Mouse (Mus musculus): ENCODE measurements around the gene Bcar3.

Bcar3 gene

DNA sequence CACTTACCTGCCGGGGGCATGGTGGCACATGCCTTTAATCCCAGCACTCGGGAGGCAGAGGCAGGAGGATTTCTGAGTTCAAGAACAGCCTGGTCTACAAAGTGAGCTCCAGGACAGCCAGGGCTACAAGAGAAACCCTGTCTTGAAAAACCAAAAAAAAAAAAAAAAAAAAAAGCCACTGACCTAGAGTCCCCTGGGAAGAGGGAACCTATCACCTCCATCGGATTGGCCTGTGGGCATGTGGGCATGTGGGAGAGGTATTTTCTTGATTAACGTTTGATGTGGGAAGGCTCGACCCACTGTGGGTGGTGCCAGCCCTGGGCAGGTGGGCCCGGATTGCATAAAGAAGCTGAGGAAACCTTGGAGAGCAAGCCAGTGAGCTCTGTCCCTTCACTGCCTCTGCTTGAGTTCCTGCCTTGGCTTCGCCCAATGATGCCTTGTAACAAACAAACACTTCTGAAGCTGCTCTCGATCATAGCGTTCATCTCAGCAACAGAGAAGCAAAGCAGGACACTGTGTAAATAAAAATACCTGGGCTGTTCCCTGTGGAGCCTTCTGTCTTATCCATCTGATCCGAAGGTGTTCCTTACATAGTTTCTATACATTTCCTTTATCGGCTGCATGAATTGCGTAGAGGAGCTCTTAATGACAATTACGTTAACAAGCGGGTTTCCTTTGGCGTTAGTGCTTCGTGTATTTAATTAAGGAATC lies 124.8 kb downstream of the Bcar3 start:
- DNase-seq (ENCODE audit: low spot score in 2 of 2): no peak

DNA sequence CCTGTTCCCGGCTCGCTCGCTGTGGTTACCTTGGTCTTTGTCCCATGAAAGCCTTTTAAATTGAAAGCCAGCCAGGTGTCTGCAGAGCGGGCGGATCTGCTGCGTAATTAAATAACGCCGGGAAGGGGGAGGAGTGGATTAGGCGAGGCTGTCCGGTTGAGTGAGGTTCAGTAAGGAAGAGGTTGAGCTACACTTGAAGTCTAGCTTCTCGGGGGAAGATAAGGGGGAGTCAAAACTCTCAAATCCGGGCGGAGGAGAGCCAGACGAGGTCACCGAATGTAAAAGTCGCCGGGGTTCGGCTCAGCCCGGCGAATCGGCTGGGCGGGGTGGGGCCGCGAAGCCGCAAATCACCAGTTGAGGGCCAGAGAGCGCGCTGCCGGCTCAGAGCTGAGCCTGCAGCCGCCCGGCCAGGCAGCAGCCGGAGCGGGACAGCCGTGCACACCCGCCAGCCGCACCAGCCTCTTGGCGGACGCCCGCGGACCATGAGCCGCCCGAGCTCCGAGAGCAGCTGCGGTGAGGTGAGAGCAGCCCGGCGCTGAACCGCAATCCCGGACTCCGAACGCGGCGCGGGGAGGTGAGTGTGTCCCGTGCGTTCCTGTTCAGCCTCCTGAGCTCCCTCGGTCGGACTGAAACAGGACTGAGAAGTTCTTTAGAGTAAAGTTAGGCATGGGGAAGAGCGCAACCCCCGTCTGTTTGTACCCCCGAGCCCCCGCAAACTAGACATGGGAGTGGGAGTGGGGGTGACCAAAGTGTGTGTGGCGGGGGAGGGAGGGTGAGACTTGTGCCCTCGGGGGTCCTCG lies 125.9 kb downstream of the Bcar3 start:
- DNase-seq (ENCODE audit: low spot score in 2 of 2): peak; percentile 65 to 81

GRCm38 (mm10) chr3:122420410-122420774 lies 126.5 kb downstream of the Bcar3 start:
- no peak for DNase-seq (ENCODE audit: low spot score in 2 of 2)

- DNase-seq (ENCODE audit: low spot score in 2 of 2): no peak
Observed at GRCm38 (mm10) chr3:122421042-122421702, 127.2 kb downstream of the Bcar3 start.

DNA sequence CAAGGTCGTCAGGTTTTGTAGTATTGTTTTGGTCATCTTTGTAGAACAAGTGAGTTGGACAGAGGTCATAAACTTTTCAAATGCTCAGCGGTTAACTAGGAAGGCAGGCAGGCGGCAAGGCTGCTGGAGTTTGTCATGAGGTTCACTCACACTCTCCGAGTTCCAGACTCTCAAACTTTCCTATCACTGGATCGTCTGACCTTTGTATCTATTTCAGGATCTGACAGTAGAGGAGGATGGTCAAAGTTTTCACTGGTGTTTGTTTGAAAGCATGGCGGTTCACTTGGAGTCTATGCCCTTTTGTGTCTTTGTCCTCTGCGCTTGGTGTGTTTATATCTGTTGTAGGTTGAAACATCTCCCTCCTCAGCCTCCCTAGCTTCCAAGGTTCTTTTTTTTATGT lies 127.9 kb downstream of the Bcar3 start:
- no peak for DNase-seq (ENCODE audit: low spot score in 2 of 2)

- DNase-seq (ENCODE audit: low spot score in 2 of 2): no peak
Observed at GRCm38 (mm10) chr3:122422276-122422675, 128.3 kb downstream of the Bcar3 start.

DNA sequence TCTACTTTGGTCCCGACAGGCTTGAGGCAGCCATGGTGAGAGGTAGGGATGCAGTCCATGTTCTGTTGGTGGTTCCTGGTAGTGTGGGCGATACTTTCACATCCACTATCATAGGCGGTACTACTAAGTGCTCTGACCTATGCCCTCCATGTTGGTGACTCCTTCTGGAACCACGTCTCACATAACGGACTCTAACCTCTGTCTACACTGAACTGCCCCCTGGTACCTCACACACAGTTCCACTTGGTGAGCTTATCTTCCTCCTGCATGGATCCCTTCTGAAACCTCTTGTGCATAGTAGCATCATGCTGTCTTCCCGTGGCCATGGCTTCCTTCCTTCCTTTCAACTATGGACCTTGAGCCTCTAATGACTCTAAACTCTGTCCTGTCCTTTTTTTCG lies 129.7 kb downstream of the Bcar3 start:
- DNase-seq (ENCODE audit: low spot score in 2 of 2): no peak

GRCm38 (mm10) chr3:122428325-122428821 lies 134.4 kb downstream of the Bcar3 start:
- DNase-seq (ENCODE audit: low spot score in 2 of 2): no peak

DNA sequence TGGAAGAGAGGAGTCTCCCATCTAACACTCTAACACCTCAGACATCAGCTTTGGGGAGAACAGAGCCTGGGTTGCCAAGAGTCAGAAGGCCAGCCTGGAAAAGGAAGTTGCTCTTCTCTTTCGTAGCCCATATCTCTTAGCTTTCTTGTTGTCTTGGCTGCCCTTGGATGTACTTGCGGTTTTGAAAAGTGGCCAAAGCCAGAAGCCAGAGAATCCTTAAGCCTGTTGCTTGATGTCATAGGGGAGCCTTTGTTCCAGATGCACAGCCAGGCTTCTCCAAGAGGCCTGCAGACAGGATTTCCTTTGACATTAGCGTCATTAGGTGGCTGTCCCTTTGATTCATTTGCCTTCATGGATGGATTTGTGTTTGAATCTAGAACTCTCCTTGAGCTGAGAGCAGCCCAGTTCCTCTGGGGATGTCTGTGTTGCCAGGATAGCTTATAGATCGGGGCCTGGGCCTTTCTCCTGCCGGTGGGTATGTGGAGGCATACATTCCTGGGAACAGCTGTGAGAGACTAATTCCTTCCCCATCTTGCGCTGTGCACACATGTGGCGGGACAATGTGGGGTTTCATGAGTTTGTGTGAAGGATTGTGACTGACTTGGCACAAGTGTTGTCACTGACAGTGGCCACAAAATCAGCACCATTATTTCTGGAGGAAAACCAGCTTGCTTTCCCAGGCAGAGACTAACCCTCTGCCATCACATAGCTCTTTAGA lies 137.0 kb downstream of the Bcar3 start:
- DNase-seq (ENCODE audit: low spot score in 2 of 2): no peak

GRCm38 (mm10) chr3:122432811-122433406 lies 139.0 kb downstream of the Bcar3 start:
- DNase-seq (ENCODE audit: low spot score in 2 of 2): no peak

DNA sequence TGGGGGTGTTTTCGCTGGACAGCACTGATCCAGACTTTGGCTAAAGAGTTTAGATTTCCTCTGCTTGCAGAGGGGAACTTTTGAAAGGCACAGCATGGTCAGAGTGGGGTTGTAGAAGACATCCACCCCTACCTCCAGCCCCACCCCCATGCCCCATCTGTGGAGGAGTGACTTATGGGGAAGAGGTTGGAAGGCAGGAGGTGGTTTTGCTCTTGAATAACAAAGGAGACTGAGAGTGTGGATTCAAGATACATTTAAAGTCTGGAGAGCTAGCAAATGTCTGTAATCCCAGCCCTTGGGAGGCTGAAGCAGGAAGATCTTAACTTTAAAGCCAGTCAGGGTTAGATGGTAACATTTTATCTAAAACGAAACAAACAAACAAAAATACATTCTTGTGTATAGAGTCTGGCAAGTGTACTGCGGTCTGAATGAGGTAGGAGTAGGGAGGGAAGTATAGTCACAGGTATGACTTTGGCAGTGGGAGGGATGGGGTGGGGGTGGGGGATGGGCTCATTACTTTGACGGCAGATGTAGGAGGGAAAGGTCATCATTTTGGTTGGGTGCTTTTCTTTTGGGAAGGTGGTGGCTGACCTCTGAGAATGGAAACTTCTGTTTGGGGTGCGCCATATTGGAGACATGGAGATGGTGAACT lies 140.2 kb downstream of the Bcar3 start:
- DNase-seq (ENCODE audit: low spot score in 2 of 2): no peak

DNA sequence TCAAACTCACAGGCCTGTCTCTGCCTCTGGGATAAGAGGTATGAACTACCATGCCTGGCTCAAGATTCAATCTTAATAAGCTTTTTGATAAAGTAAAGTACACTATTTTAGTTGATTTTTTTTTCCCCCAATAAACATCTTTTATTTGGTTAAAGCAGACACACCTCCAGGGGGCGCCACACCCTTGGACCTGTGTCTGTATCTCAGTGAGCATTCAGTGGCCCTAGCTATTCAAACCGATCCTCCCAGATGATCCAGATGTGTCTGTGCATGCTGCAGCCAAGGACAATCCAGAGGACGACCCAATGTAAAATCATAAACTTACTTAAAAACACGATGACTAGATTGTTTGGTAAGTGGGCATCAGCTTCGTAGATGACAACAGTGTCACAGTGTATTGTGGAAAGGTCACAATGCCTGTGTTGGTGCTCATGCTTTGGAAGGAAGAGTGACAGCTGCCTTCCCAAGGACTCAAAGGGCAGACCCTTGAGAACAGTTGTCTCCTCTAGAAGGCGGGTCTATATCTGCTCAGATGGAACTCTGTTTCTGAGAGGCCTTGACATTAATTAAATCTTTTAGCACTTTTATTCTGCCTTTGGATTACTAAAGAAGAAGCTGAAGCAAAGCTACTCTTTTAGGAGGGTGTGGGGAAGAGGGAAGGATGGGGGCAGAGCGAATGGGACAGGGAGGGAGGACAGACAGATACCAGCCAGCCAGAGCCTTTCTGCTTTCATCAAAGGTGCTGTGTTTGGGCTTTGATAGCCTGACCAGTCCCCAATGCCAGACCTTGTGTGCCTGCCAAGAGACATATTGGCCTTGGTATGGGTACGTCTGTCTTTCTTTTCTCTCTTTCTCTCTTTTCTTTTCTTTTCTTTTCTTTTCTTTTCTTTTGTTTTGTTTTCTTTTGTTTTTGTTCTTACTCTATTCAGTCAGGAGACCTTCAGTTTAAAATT lies 141.3 kb downstream of the Bcar3 start:
- DNase-seq (ENCODE audit: low spot score in 2 of 2): no peak

DNA sequence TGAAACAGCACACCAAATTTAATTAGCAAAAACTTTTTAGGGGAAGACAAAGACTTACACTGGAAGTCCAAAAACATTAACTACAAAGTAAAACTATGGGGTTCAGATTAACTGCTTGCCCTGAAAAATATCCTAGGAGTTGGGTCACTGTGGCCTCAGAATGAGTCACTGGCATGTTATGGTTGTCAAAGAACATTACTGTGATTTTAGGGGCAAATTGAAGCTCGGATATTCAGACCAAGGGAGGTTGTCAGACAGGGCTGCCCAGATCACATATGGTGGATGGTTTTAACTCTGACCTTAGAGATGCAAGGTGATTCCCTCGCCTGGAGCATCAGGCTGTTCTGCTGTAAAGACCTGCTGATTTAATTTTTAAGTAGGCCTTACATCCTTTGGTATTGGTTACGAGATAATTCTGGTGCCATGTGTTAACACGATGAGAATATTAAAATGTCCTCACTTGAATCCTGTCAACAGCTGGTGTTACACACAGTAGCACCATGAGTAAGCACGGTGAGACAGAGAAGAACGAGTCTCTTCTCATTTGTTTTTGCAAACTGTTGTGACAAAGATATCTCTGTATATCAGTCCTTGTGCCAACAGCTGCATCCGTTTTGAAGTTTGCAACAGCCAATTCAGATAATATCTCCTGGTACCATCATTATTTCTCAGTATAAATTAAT lies 144.3 kb downstream of the Bcar3 start:
- DNase-seq (ENCODE audit: low spot score in 2 of 2): no peak

GRCm38 (mm10) chr3:122445696-122446095 lies 151.8 kb downstream of the Bcar3 start:
- DNase-seq (ENCODE audit: low spot score in 2 of 2): no peak

DNA sequence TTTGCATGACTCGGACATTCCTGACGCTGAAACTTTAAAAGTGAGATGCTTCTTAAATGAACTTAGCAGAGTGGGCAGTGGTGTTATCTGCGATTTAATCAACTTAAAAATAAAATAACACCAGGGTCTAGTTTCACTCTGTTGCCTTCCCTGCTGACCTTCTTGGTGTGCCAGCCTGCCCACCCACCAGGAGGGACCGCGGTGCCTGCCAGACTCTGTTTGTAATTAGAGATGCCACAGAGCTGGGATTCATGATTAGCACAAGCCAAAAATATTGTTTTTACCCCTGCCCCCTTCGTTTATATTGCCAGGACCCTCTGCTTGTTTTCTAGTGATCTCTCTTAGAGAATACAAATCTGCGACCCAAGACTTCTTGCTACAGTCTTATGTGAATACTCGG lies 152.7 kb downstream of the Bcar3 start:
- DNase-seq (ENCODE audit: low spot score in 2 of 2): no peak

DNA sequence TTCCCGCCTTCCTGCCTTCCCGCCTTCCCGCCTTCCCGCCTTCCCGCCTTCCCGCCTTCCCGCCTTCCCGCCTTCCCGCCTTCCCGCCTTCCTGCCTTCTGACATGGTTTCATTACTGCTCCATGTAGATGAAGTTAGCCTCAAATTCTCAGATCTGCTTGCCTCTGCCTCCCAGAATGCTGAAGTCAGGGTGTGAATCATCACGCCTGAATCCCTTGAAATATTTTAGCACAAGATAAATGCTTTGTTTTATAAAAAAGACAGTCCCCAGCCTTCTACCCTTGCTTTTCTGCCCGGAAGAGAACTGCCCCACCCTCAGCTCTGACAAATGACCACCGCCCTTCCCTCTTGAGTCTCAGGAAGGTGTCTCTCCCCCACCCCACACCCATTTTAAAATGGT lies 154.3 kb downstream of the Bcar3 start:
- no peak for DNase-seq (ENCODE audit: low spot score in 2 of 2)

- no peak for DNase-seq (ENCODE audit: low spot score in 2 of 2)
Observed at GRCm38 (mm10) chr3:122450041-122450440, 156.1 kb downstream of the Bcar3 start.

- no peak for DNase-seq (ENCODE audit: low spot score in 2 of 2)
Observed at GRCm38 (mm10) chr3:122453875-122454274, 159.9 kb downstream of the Bcar3 start.

- DNase-seq (ENCODE audit: low spot score in 2 of 2): no peak
Observed at GRCm38 (mm10) chr3:122456156-122456555, 162.2 kb downstream of the Bcar3 start.
